Mouse (Mus musculus): ENCODE results near the gene Adarb2. TPM values are rescaled to one million over a fixed set of nuclear protein-coding genes. Genes with fewer than 3 reads are reported as not detected.

Adarb2 gene
- polyA plus RNA-seq, 1 experiment = not detected

DNA sequence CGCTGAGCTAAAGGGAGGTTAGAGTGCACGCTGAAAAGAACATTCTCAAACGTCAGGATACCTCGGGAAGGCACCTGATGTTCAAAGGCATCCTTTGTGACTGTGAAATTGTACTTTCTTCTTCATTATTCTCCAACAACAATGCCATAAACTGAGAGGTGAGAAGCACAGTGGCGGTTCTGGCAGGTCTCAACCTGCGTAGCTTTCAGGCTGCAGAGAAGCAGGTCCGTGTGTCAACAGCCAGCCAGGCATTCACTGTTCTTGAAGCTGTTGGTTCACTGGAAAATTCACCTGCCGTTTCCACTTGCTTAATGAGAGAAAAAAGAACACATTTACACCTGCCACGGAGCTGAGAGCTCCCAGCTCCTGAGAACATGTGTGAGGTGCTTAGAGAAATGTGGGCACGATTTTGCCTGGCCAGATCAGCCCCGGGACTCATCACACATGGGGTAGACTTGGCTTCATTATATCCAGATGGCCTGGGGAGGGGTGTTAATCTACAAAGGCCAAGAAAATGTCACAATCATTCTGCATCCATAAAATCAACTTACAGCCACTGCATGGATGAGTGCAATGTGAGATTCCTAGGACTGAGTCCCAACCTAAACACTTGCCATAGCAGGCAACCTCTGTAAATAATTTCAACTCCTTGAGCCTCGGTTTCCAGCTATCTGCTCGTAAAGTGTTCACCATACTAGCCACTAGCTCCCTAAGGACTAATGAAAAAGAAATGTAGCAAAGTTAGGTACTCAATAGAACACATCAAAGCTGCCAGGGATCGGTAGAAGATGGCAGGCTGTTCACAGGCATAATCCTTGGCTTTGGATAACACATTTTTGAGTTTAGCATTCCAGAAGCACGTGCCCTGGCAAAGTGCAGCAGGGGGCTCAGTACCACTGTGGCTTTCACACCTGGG is 364.7 kb downstream of the Adarb2 start:
- TF ChIP-seq CTCF (IDR thresholded peaks at IDR 0.05; ENCODE audit: insufficient read depth, low read length) (no peak), POLR2A (IDR thresholded peaks at IDR 0.05; ENCODE audit: borderline replicate concordance, extremely low read depth, low read depth, low read length) (no peak)
- no peak for DNase-seq
- 64% methylated on average over 15 of the region's 15 CpGs for WGBS
- Histone ChIP-seq H3K4me3 (replicated peaks; ENCODE audit: extremely low read depth, low read depth, low read length) (no peak overlapping the region), H3K4me1 (ENCODE audit: control insufficient read depth, insufficient read depth, low read length) (no peaks in the 10 kb centered on the region)

DNA sequence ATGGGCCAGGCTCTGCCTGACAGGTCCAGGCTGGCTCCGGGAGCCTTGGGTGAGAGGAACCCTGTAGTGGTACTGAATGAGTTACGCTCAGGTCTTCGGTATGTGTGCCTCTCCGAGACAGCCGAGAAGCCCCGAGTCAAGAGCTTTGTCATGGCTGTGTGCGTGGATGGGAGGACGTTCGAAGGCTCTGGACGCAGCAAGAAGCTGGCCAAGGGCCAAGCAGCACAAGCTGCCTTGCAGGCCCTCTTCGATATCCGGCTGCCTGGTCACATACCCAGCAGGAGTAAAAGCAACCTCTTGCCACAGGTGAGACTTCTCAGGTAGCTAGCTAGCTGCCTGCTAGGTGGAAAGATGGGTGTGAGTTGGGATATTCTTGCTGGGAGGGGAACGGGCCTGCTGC is 367.6 kb downstream of the Adarb2 start:
- no peak for TF ChIP-seq CTCF (IDR thresholded peaks at IDR 0.05; ENCODE audit: insufficient read depth, low read length)
- TF ChIP-seq POLR2A (IDR thresholded peaks at IDR 0.05; ENCODE audit: borderline replicate concordance, extremely low read depth, low read depth, low read length) = no peak
- DNase-seq = no peak
- H3K4me3 ChIP-seq (replicated peaks; ENCODE audit: extremely low read depth, low read depth, low read length) = no peak overlapping the region
- 64% methylated on average over 13 of the region's 13 CpGs for WGBS
- H3K4me1 ChIP-seq (ENCODE audit: control insufficient read depth, insufficient read depth, low read length) = no peaks in the 10 kb centered on the region

DNA sequence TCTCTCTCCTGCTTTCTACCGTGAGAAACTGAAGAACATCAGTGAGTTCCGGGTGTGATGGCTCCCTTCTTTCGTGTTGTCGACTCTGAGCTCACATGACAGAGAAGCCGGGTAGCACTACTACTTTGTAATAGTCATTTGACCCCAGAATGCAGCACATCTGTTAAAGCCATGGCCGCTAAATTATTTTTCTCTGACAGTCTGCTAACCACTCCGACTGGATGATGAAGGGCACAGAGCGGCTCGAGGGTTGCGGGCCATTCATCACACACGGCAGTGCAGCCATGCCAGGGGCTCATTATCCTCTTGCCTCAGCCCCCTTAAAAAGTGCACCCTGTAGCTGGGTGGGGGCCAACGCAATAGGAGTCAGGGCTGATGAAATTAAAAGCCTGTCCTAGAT is 371.2 kb downstream of the Adarb2 start:
- WGBS = 79% methylated on average over 12 of the region's 12 CpGs
- no peak overlapping the region for H3K4me3 ChIP-seq (replicated peaks; ENCODE audit: extremely low read depth, low read depth, low read length)
- DNase-seq = no peak
- no peak for TF ChIP-seq CTCF (IDR thresholded peaks at IDR 0.05; ENCODE audit: insufficient read depth, low read length)
- no peak for TF ChIP-seq POLR2A (IDR thresholded peaks at IDR 0.05; ENCODE audit: borderline replicate concordance, extremely low read depth, low read depth, low read length)
- no peaks in the 10 kb centered on the region for H3K4me1 ChIP-seq (ENCODE audit: control insufficient read depth, insufficient read depth, low read length)

DNA sequence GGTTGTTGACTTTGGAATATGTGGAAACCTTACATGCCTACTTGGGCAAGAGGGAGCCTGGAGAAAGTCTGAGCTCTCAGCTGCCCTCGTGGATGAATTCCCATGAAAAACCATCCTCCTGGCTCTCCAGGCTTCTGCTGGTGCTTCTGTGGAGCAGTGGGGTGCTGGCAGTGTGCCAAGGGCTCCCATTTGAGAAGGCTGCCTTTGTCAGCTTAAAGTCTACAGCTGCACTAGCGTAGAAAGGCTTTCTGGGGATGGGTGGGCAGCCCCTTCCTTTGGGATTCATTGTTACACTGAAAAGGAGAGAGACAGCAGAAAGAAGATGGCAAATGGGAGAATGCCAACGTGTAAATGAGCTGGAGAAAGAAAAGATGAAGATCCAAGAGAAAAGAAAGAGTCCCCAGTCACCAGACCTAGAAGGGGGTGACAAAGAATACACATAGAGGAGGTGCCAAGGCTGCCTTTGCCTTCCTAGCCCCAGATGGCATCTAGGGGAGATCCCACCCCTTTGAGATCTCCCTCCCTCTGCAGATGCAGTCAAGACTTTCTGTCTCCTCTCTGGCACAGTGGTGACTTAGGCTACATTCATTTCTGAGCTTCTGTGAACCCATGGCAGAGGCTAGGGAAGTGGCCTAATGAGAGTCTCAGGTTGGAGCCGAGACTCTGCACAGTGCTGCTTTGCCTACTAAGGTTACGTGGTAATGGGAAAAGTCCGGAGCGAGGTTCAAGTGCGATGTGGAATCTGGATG is 381.8 kb downstream of the Adarb2 start:
- no peak for TF ChIP-seq CTCF (IDR thresholded peaks at IDR 0.05; ENCODE audit: insufficient read depth, low read length)
- no peak for TF ChIP-seq POLR2A (IDR thresholded peaks at IDR 0.05; ENCODE audit: borderline replicate concordance, extremely low read depth, low read depth, low read length)
- 70% methylated on average over 8 of the region's 8 CpGs for WGBS
- H3K4me1 ChIP-seq (ENCODE audit: control insufficient read depth, insufficient read depth, low read length) = no peaks in the 10 kb centered on the region
- no peak overlapping the region for H3K4me3 ChIP-seq (replicated peaks; ENCODE audit: extremely low read depth, low read depth, low read length)
- DNase-seq = no peak

DNA sequence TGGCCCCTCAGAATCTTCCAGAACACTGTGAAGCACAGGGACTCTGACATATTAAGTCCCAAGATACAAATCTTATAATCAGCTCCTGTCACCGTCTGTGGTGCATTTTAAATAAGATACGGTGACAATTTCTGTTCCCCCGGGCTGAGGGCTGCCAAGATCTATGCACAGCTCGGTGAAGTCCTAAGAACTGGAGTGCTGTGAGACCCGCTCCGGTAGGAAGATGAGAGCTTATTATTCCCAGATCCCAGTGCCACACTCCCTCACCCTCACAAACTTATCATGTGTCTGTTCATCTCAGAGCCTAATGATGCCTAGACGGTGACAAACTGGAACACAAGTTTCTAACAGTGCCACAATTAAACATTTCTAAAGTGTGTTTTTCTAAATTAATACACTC is 384.8 kb downstream of the Adarb2 start:
- no peak for DNase-seq
- no peaks in the 10 kb centered on the region for H3K4me1 ChIP-seq (ENCODE audit: control insufficient read depth, insufficient read depth, low read length)
- TF ChIP-seq CTCF (IDR thresholded peaks at IDR 0.05; ENCODE audit: insufficient read depth, low read length) (no peak), POLR2A (IDR thresholded peaks at IDR 0.05; ENCODE audit: borderline replicate concordance, extremely low read depth, low read depth, low read length) (no peak)
- no peak overlapping the region for H3K4me3 ChIP-seq (replicated peaks; ENCODE audit: extremely low read depth, low read depth, low read length)
- WGBS = 84% methylated on average over 7 of the region's 7 CpGs

DNA sequence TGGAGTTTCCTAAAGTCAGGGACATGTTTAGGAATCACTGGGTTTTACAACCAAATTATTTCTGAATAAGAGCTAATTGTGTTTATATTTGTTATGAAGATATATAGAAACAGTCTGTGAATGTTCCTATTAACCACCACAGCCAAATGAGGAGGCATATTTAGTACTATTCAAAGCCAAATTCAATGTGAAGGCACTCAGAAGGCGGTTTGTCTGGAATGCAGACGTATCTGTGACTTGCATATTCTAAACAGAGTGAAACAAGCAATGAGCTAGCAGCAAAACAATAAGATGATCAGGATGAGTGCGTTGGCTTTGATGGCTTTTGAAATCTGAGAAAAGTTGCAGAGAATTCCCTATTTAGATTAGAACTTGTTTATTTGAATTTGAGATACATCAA is 387.8 kb downstream of the Adarb2 start:
- TF ChIP-seq CTCF (IDR thresholded peaks at IDR 0.05; ENCODE audit: insufficient read depth, low read length) (no peak), POLR2A (IDR thresholded peaks at IDR 0.05; ENCODE audit: borderline replicate concordance, extremely low read depth, low read depth, low read length) (no peak)
- Histone ChIP-seq H3K4me3 (replicated peaks; ENCODE audit: extremely low read depth, low read depth, low read length) (no peak overlapping the region), H3K4me1 (ENCODE audit: control insufficient read depth, insufficient read depth, low read length) (no peaks in the 10 kb centered on the region)
- no peak for DNase-seq
- WGBS = 73% methylated on average over 3 of the region's 3 CpGs

DNA sequence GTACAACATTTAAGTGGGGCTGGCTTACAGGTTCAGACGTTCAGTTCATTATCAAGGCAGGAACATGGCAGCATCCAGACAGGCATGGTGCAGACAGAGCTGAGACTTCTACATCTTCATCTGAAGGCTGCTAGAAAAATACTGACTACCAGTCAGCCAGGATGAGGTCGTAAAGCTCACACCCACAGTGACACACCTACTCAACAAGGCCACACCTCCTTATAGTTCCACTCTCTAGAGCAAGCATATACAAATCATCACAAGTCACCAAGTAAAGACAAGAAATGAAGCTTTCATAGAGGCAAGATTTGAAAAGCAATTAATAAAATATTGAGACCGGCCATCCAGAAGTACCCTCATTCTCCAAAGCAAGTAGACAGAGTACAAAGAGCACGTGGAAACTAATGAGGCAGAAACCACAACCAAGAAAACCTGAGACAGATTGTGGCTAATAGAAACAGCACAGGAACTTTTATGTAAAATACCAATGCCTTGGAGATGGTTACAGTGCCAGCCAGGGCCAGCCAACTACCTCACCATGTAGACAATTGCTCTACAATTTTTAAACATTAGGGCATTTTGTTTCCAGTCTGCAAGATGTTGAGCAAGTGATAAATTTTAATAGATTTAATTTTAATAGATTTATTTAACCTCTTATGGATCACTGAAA is 394.4 kb downstream of the Adarb2 start:
- DNase-seq = no peak
- H3K4me3 ChIP-seq (replicated peaks; ENCODE audit: extremely low read depth, low read depth, low read length) = no peak overlapping the region
- no peaks in the 10 kb centered on the region for H3K4me1 ChIP-seq (ENCODE audit: control insufficient read depth, insufficient read depth, low read length)
- WGBS = 54% methylated on average over 4 of the region's 4 CpGs
- no peak for TF ChIP-seq POLR2A (IDR thresholded peaks at IDR 0.05; ENCODE audit: borderline replicate concordance, extremely low read depth, low read depth, low read length)
- no peak for TF ChIP-seq CTCF (IDR thresholded peaks at IDR 0.05; ENCODE audit: insufficient read depth, low read length)

DNA sequence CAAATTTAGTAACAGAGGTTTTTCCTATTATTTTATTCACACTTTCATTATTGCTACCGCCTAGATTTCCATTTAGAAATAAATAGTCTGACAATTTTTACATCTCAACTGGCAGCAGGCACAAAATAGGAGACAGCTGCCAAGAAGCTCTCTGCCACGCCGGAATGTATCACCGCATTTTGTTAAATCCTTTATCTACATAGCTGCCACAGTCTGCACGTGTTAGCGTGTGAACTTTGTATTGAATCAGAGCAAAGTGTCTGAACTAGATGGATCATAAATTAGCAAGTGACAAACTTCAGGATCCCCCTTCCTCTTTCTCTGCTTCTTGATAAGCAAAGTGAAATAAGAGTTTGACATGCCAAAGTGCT is 395.0 kb downstream of the Adarb2 start:
- no peak for TF ChIP-seq CTCF (IDR thresholded peaks at IDR 0.05; ENCODE audit: insufficient read depth, low read length)
- TF ChIP-seq POLR2A (IDR thresholded peaks at IDR 0.05; ENCODE audit: borderline replicate concordance, extremely low read depth, low read depth, low read length) = no peak
- Histone ChIP-seq H3K4me3 (replicated peaks; ENCODE audit: extremely low read depth, low read depth, low read length) (no peak overlapping the region), H3K4me1 (ENCODE audit: control insufficient read depth, insufficient read depth, low read length) (no peaks in the 10 kb centered on the region)
- WGBS = 35% methylated on average over 6 of the region's 6 CpGs
- no peak for DNase-seq

DNA sequence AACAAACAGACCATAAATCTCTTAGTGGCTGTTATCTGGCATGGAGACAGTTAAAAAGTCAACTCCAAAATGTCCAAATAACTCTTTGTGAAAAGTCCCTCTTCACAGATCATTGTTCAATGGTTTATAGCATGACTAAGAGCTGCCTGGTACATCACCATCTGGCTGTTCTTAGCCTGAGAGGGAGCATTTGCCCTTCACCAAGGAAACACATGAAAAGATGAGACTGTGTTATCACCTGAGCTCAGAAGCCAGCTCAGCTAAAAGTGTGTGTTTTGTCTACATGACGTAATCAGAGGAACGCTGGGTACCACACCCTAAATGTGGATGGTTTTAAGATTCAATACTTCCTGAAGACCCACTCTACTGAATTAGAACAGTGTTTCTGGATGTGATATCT is 403.0 kb downstream of the Adarb2 start:
- Histone ChIP-seq H3K4me1 (ENCODE audit: control insufficient read depth, insufficient read depth, low read length) (no peaks in the 10 kb centered on the region), H3K4me3 (replicated peaks; ENCODE audit: extremely low read depth, low read depth, low read length) (no peak overlapping the region)
- DNase-seq = no peak
- TF ChIP-seq POLR2A (IDR thresholded peaks at IDR 0.05; ENCODE audit: borderline replicate concordance, extremely low read depth, low read depth, low read length) = no peak
- no peak for TF ChIP-seq CTCF (IDR thresholded peaks at IDR 0.05; ENCODE audit: insufficient read depth, low read length)
- 67% methylated on average over 2 of the region's 2 CpGs for WGBS
